8 mouse cellular contexts compared by ENCODE assay signal in genomic region chr1:133073327-133073856, GRCm38 (mm10). TPM values are rescaled to one million over a fixed set of nuclear protein-coding genes. Genes with fewer than 3 reads are reported as not detected.
DNase-seq lines count a peak whose midpoint lies in the region; ATAC-seq and TF ChIP-seq lines count a peak whose summit lies in the region.

No protein-coding gene starts in this region.

- ATAC-seq in forebrain, embryonic 12.5 days (ENCODE audit: low FRiP score), result no peak
- no peak for ATAC-seq in forebrain, postnatal 0 days
- ATAC-seq in heart, embryonic 12.5 days (ENCODE audit: insufficient number of reproducible peaks, low FRiP score), result peak; percentile 79

- no peak for DNase-seq in forebrain, postnatal 0 days
- no peak for DNase-seq in limb, embryonic 10.5 days (ENCODE audit: low spot score)
- peak in 1 of 2 experiments; percentile 72 for DNase-seq in spleen, adult 2 months (ENCODE audit: low read depth in 1 of 2, low spot score in 2 of 2)
- no peak for DNase-seq in cerebellum, adult 9-11 months
- DNase-seq in right cerebral cortex, adult 18-20 months, result no peak
- no peak for DNase-seq in ovary, postnatal 14 days (ENCODE audit: low spot score)

- no peak overlapping the region for H3K9ac ChIP-seq in forebrain, embryonic 12.5 days
- H3K9ac ChIP-seq in forebrain, postnatal 0 days, result no peak overlapping the region
- H3K9ac ChIP-seq in heart, embryonic 12.5 days, result 0 out of 2 replicates have a peak overlapping the region, but pooled peaks have one; percentile 5

- no peak overlapping the region for H3K4me2 ChIP-seq in forebrain, embryonic 12.5 days
- H3K4me2 ChIP-seq in forebrain, postnatal 0 days (ENCODE audit: low read depth), result no peak overlapping the region
- H3K4me2 ChIP-seq in heart, embryonic 12.5 days, result no peak overlapping the region

- no peak for TF ChIP-seq POLR2A in spleen, adult 2 months (IDR thresholded peaks at IDR 0.05; ENCODE audit: low read depth, low read length)

- peak overlapping the region; percentile 47; the same call in 1 of the 2 replicates for H3K27ac ChIP-seq in forebrain, embryonic 12.5 days
- no peak overlapping the region for H3K27ac ChIP-seq in forebrain, postnatal 0 days (ENCODE audit: low read depth, low read length)
- H3K27ac ChIP-seq in heart, embryonic 12.5 days (ENCODE audit: poor library complexity, severe bottlenecking), result peak overlapping the region; percentile 89
- peak overlapping the region; percentile 46 for H3K27ac ChIP-seq in limb, embryonic 10.5 days
- H3K27ac ChIP-seq in spleen, adult 2 months (ENCODE audit: insufficient read depth, low read length), result peak overlapping the region; percentile 84

- no peak overlapping the region for H3K4me3 ChIP-seq in forebrain, embryonic 12.5 days (replicated peaks)
- H3K4me3 ChIP-seq in forebrain, postnatal 0 days (ENCODE audit: low read depth, low read length), result no peak overlapping the region
- H3K4me3 ChIP-seq in heart, embryonic 12.5 days, result no peak overlapping the region
- no peak overlapping the region for H3K4me3 ChIP-seq in limb, embryonic 10.5 days
- H3K4me3 ChIP-seq in spleen, adult 2 months (ENCODE audit: extremely low read depth, insufficient read depth, insufficient read length), result 0 out of 2 replicates have a peak overlapping the region, but pooled peaks have one; percentile 15

- peaks cover 37% of the 10 kb centered on the region for H3K4me1 ChIP-seq in forebrain, embryonic 12.5 days
- peaks cover 9% of the 10 kb centered on the region; the same call in 1 of the 2 replicates for H3K4me1 ChIP-seq in forebrain, postnatal 0 days (ENCODE audit: insufficient read depth)
- peaks cover 82% of the 10 kb centered on the region for H3K4me1 ChIP-seq in heart, embryonic 12.5 days (replicated peaks)
- peaks cover 44% of the 10 kb centered on the region for H3K4me1 ChIP-seq in limb, embryonic 10.5 days
- peaks cover 19% of the 10 kb centered on the region for H3K4me1 ChIP-seq in spleen, adult 2 months (ENCODE audit: control insufficient read depth, insufficient read depth, insufficient read length)

- 48% methylated on average over 9 of the region's 9 CpGs for WGBS in forebrain, embryonic 12.5 days
- 63% methylated on average over 9 of the region's 9 CpGs for WGBS in forebrain, postnatal 0 days
- 19% methylated on average over 9 of the region's 9 CpGs for WGBS in heart, embryonic 12.5 days
- WGBS in limb, embryonic 10.5 days, result 40% methylated on average over 9 of the region's 9 CpGs
- WGBS in spleen, adult 2 months, result 13% methylated on average over 9 of the region's 9 CpGs

- H3K9me3 ChIP-seq in forebrain, embryonic 12.5 days, result no peaks in the 10 kb centered on the region
- H3K9me3 ChIP-seq in forebrain, postnatal 0 days (ENCODE audit: low read length), result no peaks in the 10 kb centered on the region
- no peaks in the 10 kb centered on the region for H3K9me3 ChIP-seq in heart, embryonic 12.5 days (replicated peaks)
- H3K9me3 ChIP-seq in limb, embryonic 10.5 days (replicated peaks), result no peaks in the 10 kb centered on the region

- peaks cover 79% of the 10 kb centered on the region for H3K36me3 ChIP-seq in forebrain, embryonic 12.5 days (replicated peaks)
- H3K36me3 ChIP-seq in forebrain, postnatal 0 days (ENCODE audit: insufficient read depth), result peaks cover 33% of the 10 kb centered on the region
- peaks cover 32% of the 10 kb centered on the region for H3K36me3 ChIP-seq in heart, embryonic 12.5 days
- peaks cover 27% of the 10 kb centered on the region for H3K36me3 ChIP-seq in limb, embryonic 10.5 days
- peaks cover 17% of the 10 kb centered on the region for H3K36me3 ChIP-seq in spleen, adult 2 months (ENCODE audit: control insufficient read depth, insufficient read depth, low read length)

- TF ChIP-seq CTCF in forebrain, postnatal 0 days (IDR thresholded peaks at IDR 0.05; ENCODE audit: low read depth), result no peak
- no peak for TF ChIP-seq CTCF in spleen, adult 2 months (IDR thresholded peaks at IDR 0.05; ENCODE audit: extremely low read depth, insufficient read depth, insufficient read length, insufficient replicate concordance)

- H3K27me3 ChIP-seq in forebrain, embryonic 12.5 days, result no peaks in the 10 kb centered on the region
- no peaks in the 10 kb centered on the region for H3K27me3 ChIP-seq in forebrain, postnatal 0 days (ENCODE audit: insufficient read depth, low read length)
- no peaks in the 10 kb centered on the region for H3K27me3 ChIP-seq in heart, embryonic 12.5 days (replicated peaks)
- H3K27me3 ChIP-seq in limb, embryonic 10.5 days (ENCODE audit: low read depth, poor library complexity, severe bottlenecking), result no peaks in the 10 kb centered on the region
- H3K27me3 ChIP-seq in spleen, adult 2 months (ENCODE audit: control insufficient read depth, insufficient read depth, low read length), result no peaks in the 10 kb centered on the region

RNA-seq across cellular contexts. Expression of gene Pik3c2b, which starts 27.9 kb away (rescaled TPM):
- 21.3 and 22.0 TPM in 2 replicates for polyA plus RNA-seq in forebrain, embryonic 12.5 days (2016; fragmentation: Nextera tagmentation; extraction: Ambion mirVana)
- 17.1 and 18.3 TPM in 2 replicates for total RNA-seq in forebrain, postnatal 0 days (2014; rRNA removed)
- 5.7 and 7.2 TPM in 2 replicates for polyA plus RNA-seq in forebrain, postnatal 0 days (2015; fragmentation: Nextera tagmentation; extraction: Ambion mirVana)
- 11.5 and 11.7 TPM in 2 replicates for polyA plus RNA-seq in heart, embryonic 12.5 days (2016; fragmentation: Nextera tagmentation; extraction: Ambion mirVana)
- polyA plus RNA-seq in limb, embryonic 10.5 days (2016; fragmentation: Nextera tagmentation; extraction: Ambion mirVana), result 6.1 and 7.4 TPM in 2 replicates
- polyA plus RNA-seq in spleen, adult 2 months (2012; rRNA removed), result 22.2 and 30.5 TPM in 2 replicates

RNA-seq across cellular contexts. Expression of gene Mdm4, which starts 43.0 kb away (rescaled TPM):
- polyA plus RNA-seq in forebrain, embryonic 12.5 days (2016; fragmentation: Nextera tagmentation; extraction: Ambion mirVana), result 52.8 and 53.1 TPM in 2 replicates
- total RNA-seq in forebrain, postnatal 0 days (2014; rRNA removed), result 60.4 and 74.8 TPM in 2 replicates
- polyA plus RNA-seq in forebrain, postnatal 0 days (2015; fragmentation: Nextera tagmentation; extraction: Ambion mirVana), result 22.2 and 27.4 TPM in 2 replicates
- 31.3 and 35.5 TPM in 2 replicates for polyA plus RNA-seq in heart, embryonic 12.5 days (2016; fragmentation: Nextera tagmentation; extraction: Ambion mirVana)
- polyA plus RNA-seq in limb, embryonic 10.5 days (2016; fragmentation: Nextera tagmentation; extraction: Ambion mirVana), result 35.0 and 43.4 TPM in 2 replicates
- polyA plus RNA-seq in spleen, adult 2 months (2012; rRNA removed), result 34.0 and 39.3 TPM in 2 replicates

RNA-seq across cellular contexts. Expression of gene Ppp1r15b, which starts 57.6 kb away (rescaled TPM):
- polyA plus RNA-seq in forebrain, embryonic 12.5 days (2016; fragmentation: Nextera tagmentation; extraction: Ambion mirVana), result 58.3 and 63.5 TPM in 2 replicates
- 35.0 and 49.5 TPM in 2 replicates for total RNA-seq in forebrain, postnatal 0 days (2014; rRNA removed)
- polyA plus RNA-seq in forebrain, postnatal 0 days (2015; fragmentation: Nextera tagmentation; extraction: Ambion mirVana), result 13.9 and 18.7 TPM in 2 replicates
- polyA plus RNA-seq in heart, embryonic 12.5 days (2016; fragmentation: Nextera tagmentation; extraction: Ambion mirVana), result 42.3 and 46.2 TPM in 2 replicates
- 52.3 and 52.7 TPM in 2 replicates for polyA plus RNA-seq in limb, embryonic 10.5 days (2016; fragmentation: Nextera tagmentation; extraction: Ambion mirVana)
- polyA plus RNA-seq in spleen, adult 2 months (2012; rRNA removed), result 19.7 and 26.6 TPM in 2 replicates
